Mouse (Mus musculus) adrenal gland, postnatal 14 days (tissue): ENCODE data around the gene Spen. TPM values are rescaled to one million over a fixed set of nuclear protein-coding genes. Genes with fewer than 3 reads are reported as not detected.
A peak's percentile ranks its signal among the peaks of the same experiment; 100 is the strongest.
"Not testable (repeated sequence)": the region's sequence is repeated elsewhere in the genome, so short reads cannot be mapped to it uniquely, and the experiment has no call there.

ENCODE experiments used
- DNase-seq: peaks from one replicate; pipeline ENCODE4 v3.0.0; 2021; ENCODE audit warnings: mixed read lengths
- total RNA-seq: library from RNA; stranded (reverse); gene quantifications from 2 replicates; pipeline ENCODE4 v1.2.3, GENCODE M21; 2021

Gene Spen
- total RNA-seq, 1 experiment from 2014 or later, result 50.2 TPM

GRCm38 (mm10) chr4:141559131-141559897 is 20.9 kb upstream of the Spen start:
- DNase-seq, result peak; percentile 85

DNA sequence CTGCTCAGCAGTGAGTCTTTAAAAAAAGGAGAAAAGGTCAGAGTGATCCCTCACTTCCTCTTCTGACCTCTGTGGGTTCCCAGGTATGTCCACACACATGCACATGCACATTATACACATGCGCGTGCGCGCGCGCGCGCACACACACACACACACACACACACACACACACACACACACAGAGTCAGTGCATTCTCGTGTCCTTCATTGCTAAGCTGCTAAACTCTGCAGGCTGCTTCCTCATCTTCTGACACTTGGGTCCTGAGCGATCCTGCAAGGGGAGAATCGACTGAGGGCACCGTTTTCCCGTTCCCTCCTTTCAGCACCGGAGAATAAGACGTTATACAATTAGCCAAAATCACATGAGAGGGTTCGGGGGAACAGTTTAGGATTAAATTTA is 20.3 kb upstream of the Spen start:
- no peak for DNase-seq

GRCm38 (mm10) chr4:141556163-141556562 is 17.8 kb upstream of the Spen start:
- not testable (repeated sequence) for DNase-seq

DNA sequence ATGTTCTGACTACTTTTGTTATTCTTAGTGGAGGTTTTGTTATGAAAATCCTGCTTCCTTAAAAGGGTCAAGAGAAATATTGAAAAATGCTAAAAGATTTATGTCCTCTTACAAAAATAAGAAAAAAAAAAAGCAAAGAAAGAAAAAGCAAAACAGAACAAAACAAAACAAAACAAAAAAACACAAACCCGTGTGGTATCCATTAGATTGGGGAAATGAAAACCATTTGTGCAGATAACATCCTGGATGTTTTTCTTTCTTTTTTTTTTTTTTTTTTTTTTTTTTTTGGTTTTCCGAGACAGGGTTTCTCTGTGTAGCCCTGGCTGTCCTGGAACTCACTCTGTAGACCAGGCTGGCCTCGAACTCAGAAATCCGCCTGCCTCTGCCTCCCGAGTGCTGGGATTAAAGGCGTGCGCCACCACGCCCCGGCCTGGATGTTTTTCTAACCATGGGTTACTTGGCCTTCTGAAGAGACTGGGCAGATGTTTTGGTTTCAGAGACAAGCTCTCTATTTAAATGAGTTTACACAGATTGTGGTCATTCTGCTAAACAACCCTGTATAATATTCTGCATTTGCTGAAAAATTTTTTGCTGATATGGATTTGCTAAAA is 16.0 kb upstream of the Spen start:
- DNase-seq, result not testable (repeated sequence)

DNA sequence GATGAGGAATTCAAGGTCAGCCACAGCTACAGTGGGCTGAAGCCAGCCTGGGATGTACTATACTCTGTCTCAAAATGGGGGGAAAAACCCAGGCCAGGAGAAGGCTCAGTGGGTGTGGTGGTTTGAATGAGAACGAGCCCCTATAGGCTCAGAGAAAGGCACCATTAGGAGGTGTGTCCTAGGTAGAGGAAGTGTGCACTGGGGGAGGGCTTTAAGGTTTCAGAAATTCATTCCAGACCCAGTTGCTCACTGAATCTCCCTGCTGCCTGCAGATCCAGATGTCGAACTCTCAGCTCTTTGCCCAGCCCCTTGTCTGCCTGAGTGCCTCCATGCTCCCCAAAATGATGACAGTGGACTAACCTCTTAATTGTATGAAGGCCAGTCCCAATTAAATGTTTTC is 14.1 kb upstream of the Spen start:
- no peak for DNase-seq

DNA sequence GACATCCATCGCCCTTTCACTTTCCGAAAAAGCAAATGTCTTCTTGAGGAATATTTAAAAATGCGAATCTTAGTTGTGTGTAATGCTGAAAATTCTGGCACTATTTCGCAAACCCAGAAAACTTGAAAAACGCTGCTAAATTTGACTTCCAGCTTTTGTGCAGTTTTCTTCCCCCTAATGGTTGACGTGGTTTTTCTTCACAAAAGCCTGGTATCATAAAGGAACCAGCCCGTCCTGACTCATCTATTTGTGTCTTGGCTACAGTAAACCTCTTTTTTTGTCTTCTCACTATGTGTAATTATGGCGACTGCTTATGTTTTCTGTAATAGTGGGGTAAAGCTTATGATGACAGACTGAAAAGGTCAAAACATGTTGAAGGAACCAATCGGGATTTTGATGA is 8.9 kb upstream of the Spen start:
- no peak for DNase-seq

- peak; percentile 93 for DNase-seq
Measured at GRCm38 (mm10) chr4:141546334-141547200, 8.2 kb upstream of the Spen start.

DNA sequence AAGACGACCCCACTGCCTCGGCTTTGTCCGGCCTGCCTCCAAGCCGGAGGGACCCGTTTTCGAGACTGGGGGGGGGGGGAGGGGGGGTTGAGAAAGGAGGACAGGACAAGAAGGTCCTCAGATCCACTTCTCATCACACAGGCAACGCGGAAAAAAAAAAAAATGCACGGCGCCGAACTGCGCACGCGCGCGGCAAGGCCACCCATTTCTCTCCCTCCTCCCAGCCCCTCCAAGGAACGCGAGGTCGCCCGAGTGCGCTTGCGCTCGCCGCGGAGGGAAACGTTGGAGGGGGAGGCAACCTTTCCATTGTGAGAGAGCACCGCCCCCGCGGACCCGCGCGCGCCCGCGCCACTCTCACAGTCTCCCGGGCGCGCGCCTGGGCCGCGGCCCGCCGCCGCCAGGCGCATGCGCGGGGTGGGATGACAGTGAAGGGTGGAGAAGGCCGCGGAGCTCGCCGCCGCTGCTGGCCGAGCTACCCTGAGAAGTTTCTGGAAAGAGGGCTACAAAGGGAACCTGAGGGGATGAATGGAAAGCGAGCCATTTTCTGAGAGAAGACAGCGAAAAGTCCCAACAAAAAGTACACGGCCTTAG is 7.4 kb upstream of the Spen start:
- peak; percentile 100 for DNase-seq

DNA sequence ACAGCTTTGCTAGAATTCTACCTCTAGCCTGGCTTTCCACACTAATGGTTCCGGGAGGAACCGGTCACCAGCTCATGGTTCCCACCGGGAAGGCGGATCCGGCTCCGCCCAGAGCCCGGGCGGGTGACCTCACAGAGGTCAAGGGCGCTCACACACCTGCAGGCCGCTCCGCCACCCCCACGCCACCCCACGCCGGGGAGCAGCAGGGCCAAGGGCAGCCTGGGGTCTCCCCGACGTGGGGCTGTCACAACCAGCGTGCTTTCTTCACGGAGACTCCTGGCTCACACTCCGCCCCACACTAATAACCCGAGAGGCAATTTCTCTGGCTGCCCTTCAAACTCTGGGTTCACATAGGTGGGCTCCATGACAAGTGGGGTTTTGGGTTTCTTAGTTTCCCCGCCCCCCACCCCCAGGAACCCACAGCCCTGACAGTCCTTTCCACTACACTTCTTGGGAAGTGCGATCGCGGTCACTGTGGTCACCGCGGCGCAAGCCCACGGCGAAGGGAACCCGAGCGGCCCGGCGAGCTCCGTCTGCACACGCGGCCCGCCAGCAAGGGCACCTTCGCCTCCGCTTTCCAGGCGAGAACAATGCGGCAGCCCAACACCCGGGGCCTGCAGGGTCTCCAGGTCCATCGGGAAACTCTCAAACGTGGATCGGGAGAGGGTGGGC is 6.8 kb upstream of the Spen start:
- DNase-seq, result peak; percentile 88

- no peak for DNase-seq
Measured at GRCm38 (mm10) chr4:141544536-141544935, 6.1 kb upstream of the Spen start.

DNA sequence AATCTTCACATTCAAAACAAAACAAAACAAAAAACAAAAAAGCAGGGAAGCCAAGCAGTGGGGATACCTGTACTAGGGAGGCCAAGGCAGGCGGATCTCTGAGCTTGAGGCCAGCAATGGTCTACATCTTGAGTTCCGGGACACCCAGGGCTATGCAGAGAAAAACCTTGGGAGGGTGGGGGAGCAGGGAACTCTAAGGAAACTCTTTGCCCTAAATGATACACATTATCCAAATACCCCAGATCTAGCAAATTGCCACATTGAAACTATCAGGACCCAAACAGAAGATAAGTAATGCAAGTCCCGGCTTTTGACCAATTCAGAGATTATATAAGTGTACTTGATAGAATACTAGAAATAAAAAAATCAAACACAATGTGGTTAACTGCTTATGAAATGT is 5.2 kb upstream of the Spen start:
- DNase-seq, result no peak

DNA sequence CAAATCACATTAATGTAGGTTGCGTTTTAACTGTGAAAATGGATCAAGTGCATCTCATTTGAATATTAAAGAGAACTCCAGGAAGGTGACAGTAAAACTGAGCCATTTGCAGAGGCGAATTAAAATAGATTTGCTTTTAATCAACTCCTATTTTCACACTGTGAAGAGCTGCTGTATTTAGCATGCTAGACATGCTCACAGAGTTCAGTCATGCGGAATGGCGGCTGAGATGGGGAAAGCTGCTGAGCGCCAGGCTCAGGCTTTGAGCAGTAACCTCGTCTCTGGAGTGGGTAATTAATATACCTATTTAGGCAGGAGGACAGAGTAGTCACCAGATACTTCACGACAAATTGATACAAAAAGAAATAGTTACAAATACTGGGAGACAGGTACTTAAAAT is 3.5 kb upstream of the Spen start:
- DNase-seq, result no peak

DNA sequence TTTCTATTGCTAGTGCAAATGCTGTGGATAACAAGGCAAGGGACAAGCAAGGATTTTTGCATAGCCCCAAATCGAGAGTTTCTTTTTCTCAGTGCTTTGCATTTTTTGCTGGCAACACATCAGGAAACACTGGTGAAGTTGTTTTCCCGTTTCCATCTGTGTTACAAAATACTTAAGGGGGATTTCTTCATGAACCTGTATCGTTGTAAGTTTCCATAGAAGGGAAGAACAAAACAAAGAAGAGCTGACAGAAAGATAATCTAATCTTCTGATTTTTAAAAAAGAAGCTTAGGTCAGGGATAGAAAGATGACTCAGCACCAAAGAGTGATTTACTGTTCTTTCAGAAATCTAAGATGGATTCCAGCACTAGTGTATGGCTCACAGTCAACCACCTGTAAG is 2.4 kb upstream of the Spen start:
- no peak for DNase-seq

GRCm38 (mm10) chr4:141539213-141539767 is 893 bp upstream of the Spen start:
- no peak for DNase-seq

DNA sequence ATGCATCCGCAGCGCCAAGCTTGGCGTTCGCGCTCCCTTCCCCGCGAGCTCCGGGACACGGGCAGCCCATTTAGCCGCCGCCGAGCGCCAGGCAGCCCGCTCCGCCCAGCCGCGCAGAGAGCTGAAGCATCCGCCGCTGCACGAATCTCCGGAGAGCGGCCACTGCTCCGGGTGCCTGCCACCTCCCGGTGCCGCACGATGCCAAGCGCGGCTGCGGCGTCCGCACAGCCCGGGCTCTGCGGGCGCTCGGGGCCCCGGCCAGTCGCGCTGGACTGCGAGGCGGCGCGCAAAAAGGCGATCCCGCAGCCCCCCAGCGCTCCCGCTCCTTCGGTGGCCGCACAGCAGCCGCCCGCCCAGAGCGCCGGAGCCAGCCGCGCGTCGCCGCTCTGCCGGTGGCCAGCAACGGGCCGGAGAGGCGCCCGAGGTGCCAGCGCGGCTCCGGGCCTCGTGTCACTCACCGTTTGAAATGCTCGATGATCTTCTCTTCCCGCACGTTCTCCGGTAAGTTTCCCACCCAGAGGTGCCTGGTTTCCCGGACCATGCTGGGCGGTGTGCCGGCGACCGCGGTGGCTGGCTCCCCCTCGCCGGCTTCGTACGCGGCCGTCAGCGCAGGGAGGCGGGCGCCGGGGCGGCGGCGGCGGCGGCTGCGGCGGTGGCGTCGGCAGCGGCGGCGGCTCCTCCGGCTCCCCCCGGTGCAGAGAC is 540 bp downstream of the Spen start:
- peak; percentile 70 for DNase-seq

DNA sequence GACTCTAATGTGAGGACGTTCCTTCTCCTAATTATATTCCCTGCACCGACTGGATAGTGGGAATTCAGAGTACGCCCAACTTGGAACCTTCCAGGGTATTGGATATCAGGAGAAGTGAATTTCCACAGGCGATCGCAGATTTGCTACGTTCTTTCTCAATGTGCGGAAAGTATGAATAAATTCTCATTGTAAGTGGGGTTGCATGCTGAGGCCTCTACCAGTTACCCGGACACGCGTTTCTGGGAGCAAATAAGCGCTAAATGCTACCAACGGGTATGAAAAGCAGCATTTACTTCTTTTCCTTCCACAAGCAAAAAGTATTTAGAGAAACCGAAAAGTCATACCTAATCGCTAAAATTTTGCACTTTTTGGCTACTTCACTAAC is 1.2 kb downstream of the Spen start:
- DNase-seq, result no peak

DNA sequence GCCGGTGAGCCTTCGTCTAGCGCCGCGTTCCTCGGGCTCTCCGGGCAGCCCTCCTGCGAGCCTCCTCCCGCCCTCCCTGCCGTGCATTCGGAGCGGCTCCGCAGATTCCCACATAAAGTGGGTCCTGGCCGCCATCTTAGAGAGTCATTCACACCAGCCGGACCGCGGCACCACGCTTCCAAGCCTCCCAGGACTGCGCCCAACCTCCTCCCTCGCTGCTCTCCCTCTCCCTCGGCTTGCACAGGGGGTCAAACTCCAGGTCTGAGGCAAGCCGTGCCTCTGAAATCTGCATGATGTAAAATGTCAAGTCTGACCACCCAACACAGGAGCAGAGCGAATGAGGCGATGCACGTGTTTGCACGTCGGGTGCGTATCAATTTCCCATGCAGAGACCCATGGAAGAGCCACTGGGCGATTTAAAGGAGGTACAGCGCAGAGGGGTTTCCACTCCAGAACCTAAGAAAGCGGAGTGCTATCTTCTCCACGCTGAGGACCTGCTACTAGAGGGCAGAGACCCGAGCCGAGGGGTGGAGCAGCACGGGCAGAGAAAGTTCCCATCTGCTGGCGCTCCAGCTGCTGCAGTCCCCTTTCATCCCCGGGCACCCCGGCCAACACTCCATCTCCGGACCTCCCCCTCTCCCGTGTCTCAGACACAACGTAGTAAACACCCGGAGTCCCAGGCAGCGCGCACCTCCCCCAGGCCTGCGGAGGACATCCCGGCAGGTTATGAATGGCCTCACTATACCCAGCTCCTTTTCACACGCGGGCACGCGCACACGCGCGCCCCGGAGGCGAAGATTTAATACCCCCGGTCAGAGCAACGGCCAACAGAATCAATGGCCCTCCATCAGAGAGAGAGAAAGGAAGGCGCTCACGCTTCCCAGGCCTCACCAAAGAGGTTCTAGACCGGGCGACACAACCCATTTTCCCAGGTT is 1.8 kb downstream of the Spen start:
- DNase-seq, result peak; percentile 86

DNA sequence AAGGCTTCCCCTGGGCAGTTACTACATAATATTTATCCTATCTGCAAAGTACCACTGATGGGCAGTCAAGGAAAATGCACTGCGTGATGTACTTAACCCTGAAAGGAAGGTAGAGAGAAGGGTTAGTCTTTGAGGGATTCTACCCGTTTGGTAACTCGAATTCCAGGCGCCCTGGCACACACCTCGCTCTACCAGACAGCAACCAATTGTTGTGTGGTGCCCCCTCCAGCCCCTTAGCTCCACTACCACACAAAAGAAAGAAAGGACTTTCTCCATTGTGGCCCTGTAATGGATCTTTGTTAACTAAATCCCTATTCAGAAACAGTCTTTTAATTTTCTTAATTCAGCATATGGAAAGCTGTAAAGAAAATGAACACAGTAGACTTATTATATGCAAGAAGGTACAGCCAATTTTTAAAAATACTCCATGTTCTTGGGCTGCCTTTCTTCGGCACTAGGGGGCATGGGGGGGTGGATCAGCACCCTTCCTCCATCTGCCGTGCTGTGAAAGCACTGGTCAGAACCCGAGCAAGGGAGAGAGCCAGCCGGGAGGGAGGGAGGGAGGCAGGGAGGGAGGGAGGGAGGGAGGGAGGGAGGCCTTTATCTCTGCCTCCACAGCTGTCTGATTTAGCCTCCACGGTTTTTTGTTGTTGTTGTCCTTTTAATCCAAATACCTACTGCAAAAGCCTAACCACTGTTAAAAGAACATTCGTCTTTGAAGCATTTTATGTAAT is 3.3 kb downstream of the Spen start:
- peak; percentile 75 for DNase-seq

- DNase-seq, result peak; percentile 52
Measured at GRCm38 (mm10) chr4:141530979-141531378, 7.4 kb downstream of the Spen start.
